Mouse (Mus musculus) embryonic fibroblast, embryonic 13.5 days (primary cell): Measurements from ENCODE around the gene Atp11a.

Source experiments
- CTCF ChIP-seq: IDR thresholded peaks from 2 replicates; pipeline ENCODE4 v1.5.1; 2011; ENCODE audit warnings: mild to moderate bottlenecking, control low read depth, low read length, moderate library complexity, borderline replicate concordance; ENCODE audit not compliant: insufficient read depth
- POLR2A ChIP-seq: IDR thresholded peaks from 2 replicates; pipeline ENCODE4 v1.6.1; 2011; ENCODE audit warnings: low read depth, mild to moderate bottlenecking, control low read depth, low read length, moderate library complexity

- no peak for TF ChIP-seq POLR2A
- no peak for TF ChIP-seq CTCF
These were observed 52.7 kb downstream of the Atp11a start for GRCm38 (mm10) chr8:12809516-12809915.
